Mouse (Mus musculus): ENCODE results near the gene Olfr460. TPM values are rescaled to one million over a fixed set of nuclear protein-coding genes. Genes with fewer than 3 reads are reported as not detected.
"Not testable (repeated sequence)": the region's sequence is repeated elsewhere in the genome, so short reads cannot be mapped to it uniquely, and the experiment has no call there.

Olfr460 gene
- total and polyA plus RNA-seq, 2 experiments from 2014 or later, result not detected

- H3K9ac ChIP-seq, result no peak overlapping the region
- ATAC-seq, result no peak
- H3K4me2 ChIP-seq (ENCODE audit: low read depth), result no peak overlapping the region
These were observed 19.1 kb downstream of the Olfr460 start for GRCm38 (mm10) chr6:40588346-40588745.

GRCm38 (mm10) chr6:40594804-40595550, 25.7 kb downstream of the Olfr460 start:
- no peak for ATAC-seq
- Histone ChIP-seq H3K27me3 (ENCODE audit: insufficient read depth, low read length) (no peaks in the 10 kb centered on the region), H3K4me1 (ENCODE audit: insufficient read depth) (no peaks in the 10 kb centered on the region), H3K4me3 (ENCODE audit: low read depth, low read length) (no peak overlapping the region), H3K27ac (ENCODE audit: low read depth, low read length) (no peak overlapping the region), H3K36me3 (ENCODE audit: insufficient read depth) (no peaks in the 10 kb centered on the region), H3K4me2 (ENCODE audit: low read depth) (no peak overlapping the region), H3K9me3 (ENCODE audit: low read length) (no peaks in the 10 kb centered on the region), H3K9ac (no peak overlapping the region)
- DNase-seq, result no peak
- WGBS, result 71% methylated on average over 3 of the region's 3 CpGs
- TF ChIP-seq CTCF (IDR thresholded peaks at IDR 0.05; ENCODE audit: low read depth), result no peak

More at GRCm38 (mm10) chr6:40588346-40588745, 19.1 kb downstream of the Olfr460 start:
- Histone ChIP-seq H3K27me3 (ENCODE audit: insufficient read depth, low read length) (no peaks in the 10 kb centered on the region), H3K36me3 (ENCODE audit: insufficient read depth) (no peaks in the 10 kb centered on the region), H3K9me3 (ENCODE audit: low read length) (no peaks in the 10 kb centered on the region), H3K27ac (ENCODE audit: low read depth, low read length) (no peak overlapping the region), H3K4me1 (ENCODE audit: insufficient read depth) (no peaks in the 10 kb centered on the region), H3K4me3 (ENCODE audit: low read depth, low read length) (no peak overlapping the region)
- TF ChIP-seq CTCF (IDR thresholded peaks at IDR 0.05; ENCODE audit: low read depth), result no peak
- WGBS, result 96% methylated on average over 2 of the region's 2 CpGs
- DNase-seq, result no peak

- not testable (repeated sequence) for H3K4me2 ChIP-seq (ENCODE audit: low read depth); H3K9me3 ChIP-seq (ENCODE audit: low read length); H3K4me3 ChIP-seq (ENCODE audit: low read depth, low read length); H3K27me3 ChIP-seq (ENCODE audit: insufficient read depth, low read length); H3K4me1 ChIP-seq (ENCODE audit: insufficient read depth); ATAC-seq; DNase-seq; H3K36me3 ChIP-seq (ENCODE audit: insufficient read depth); H3K27ac ChIP-seq (ENCODE audit: low read depth, low read length); H3K9ac ChIP-seq
- WGBS, result 27% methylated on average over 4 of the region's 4 CpGs
These were observed 29.3 kb downstream of the Olfr460 start for GRCm38 (mm10) chr6:40598546-40598945.

DNA sequence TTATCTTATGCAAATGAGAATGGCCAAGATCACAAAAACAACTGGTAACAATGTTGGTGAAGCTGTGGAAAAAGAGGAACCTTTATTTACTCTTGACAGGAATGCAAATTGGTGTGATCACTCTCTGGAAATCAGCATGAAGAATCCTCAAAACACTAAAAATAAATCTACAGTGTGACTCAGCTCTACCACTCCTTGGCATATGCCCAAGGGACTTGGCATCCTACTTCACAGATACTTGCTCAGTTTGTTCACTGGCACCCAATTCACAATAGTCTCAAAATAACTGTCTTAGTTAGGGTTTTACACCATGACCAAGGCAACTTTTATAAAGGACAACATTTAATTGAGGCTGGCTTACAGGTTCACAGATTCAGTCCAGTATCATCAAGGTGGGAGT, 38.1 kb downstream of the Olfr460 start:
- TF ChIP-seq CTCF (IDR thresholded peaks at IDR 0.05; ENCODE audit: low read depth), result no peak
- Histone ChIP-seq H3K4me1 (ENCODE audit: insufficient read depth) (no peaks in the 10 kb centered on the region), H3K9ac (no peak overlapping the region), H3K4me2 (ENCODE audit: low read depth) (no peak overlapping the region), H3K27me3 (ENCODE audit: insufficient read depth, low read length) (no peaks in the 10 kb centered on the region), H3K9me3 (ENCODE audit: low read length) (no peaks in the 10 kb centered on the region), H3K27ac (ENCODE audit: low read depth, low read length) (no peak overlapping the region), H3K36me3 (ENCODE audit: insufficient read depth) (no peaks in the 10 kb centered on the region), H3K4me3 (ENCODE audit: low read depth, low read length) (no peak overlapping the region)
- peak; percentile 50 for DNase-seq
- no peak for ATAC-seq

- H3K27ac ChIP-seq (ENCODE audit: low read depth, low read length), result peak overlapping the region; percentile 15; the same call in 1 of the 2 replicates
- WGBS, result 24% methylated on average over 8 of the region's 8 CpGs
- H3K4me2 ChIP-seq (ENCODE audit: low read depth), result no peak overlapping the region
- H3K27me3 ChIP-seq (ENCODE audit: insufficient read depth, low read length), result no peaks in the 10 kb centered on the region
- no peak overlapping the region for H3K9ac ChIP-seq
- ATAC-seq, result peak; percentile 92
- H3K36me3 ChIP-seq (ENCODE audit: insufficient read depth), result no peaks in the 10 kb centered on the region
- H3K4me1 ChIP-seq (ENCODE audit: insufficient read depth), result no peaks in the 10 kb centered on the region
- no peak overlapping the region for H3K4me3 ChIP-seq (ENCODE audit: low read depth, low read length)
- TF ChIP-seq CTCF (IDR thresholded peaks at IDR 0.05; ENCODE audit: low read depth), result no peak
- DNase-seq, result peak; percentile 77
- no peaks in the 10 kb centered on the region for H3K9me3 ChIP-seq (ENCODE audit: low read length)
These were observed 41.0 kb downstream of the Olfr460 start for GRCm38 (mm10) chr6:40610244-40610643.

DNA sequence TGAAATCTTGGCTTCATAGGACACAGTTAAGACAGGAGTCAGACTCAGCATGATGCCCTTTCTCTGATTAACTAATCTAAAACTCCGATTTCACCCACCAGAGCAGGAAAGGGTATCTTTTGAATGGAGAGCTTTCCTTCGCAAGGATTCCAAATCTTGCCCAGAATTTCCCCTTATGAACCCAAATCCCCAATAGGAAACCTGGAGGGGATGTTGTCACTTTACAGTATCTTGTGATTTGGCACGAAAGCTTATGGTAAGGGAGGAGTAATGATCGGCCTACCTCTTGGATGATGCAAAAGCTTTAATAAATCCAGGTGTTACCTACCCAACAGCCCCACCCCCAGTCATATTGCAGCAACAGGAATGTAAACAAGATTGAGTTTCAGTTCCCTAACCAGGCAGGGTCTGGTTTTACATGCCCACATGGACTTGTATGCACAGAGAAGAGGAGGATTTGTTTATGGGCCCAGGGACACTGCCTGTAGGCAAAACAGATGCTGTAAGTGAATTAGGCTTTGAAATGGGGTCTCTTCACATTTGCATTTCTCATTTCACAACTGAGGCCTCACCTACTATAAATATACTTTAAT, 44.1 kb downstream of the Olfr460 start, which contains the start of gene Tas2r138:
Gene Tas2r138, minus strand, starts transcription at position 51 of the 593 bp plus-strand sequence.
- no peak within 1 kb of the TSS for H3K9ac ChIP-seq
- no peak for DNase-seq
- TF ChIP-seq CTCF (IDR thresholded peaks at IDR 0.05; ENCODE audit: low read depth), result no peak
- H3K27ac ChIP-seq (ENCODE audit: low read depth, low read length), result no peak within 1 kb of the TSS
- no peaks in the 10 kb centered on the region for H3K27me3 ChIP-seq (ENCODE audit: insufficient read depth, low read length)
- H3K4me1 ChIP-seq (ENCODE audit: insufficient read depth), result no peaks in the 10 kb centered on the region
- no peaks in the 10 kb centered on the region for H3K36me3 ChIP-seq (ENCODE audit: insufficient read depth)
- H3K4me2 ChIP-seq (ENCODE audit: low read depth), result no peak within 1 kb of the TSS
- no peaks in the 10 kb centered on the region for H3K9me3 ChIP-seq (ENCODE audit: low read length)
- no peak within 1 kb of the TSS for H3K4me3 ChIP-seq (ENCODE audit: low read depth, low read length)
- ATAC-seq, result no peak
- WGBS, result 91% methylated on average over 4 of the region's 4 CpGs

DNA sequence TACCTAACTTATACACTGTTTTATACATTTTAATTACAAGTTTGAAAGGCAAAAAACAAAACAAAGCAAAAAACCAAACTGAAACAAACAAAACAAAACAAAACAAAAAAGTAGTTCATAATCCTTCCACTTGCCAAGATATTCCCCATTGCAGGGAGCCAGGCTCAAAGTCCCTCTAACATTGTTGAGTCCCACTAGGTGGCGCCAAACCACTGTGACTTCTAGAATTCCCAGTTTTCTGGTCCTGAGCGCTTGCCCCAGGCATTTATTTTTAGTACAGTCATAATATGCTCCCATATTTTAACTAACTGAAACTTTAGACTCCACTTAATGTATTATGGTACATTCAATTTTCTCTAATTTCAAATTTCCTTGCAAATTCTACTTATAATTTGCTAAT, 48.7 kb downstream of the Olfr460 start:
- H3K27ac ChIP-seq (ENCODE audit: low read depth, low read length), result no peak overlapping the region
- no peak overlapping the region for H3K4me2 ChIP-seq (ENCODE audit: low read depth)
- H3K9ac ChIP-seq, result no peak overlapping the region
- 11% methylated on average over 2 of the region's 2 CpGs for WGBS
- H3K4me3 ChIP-seq (ENCODE audit: low read depth, low read length), result no peak overlapping the region
- DNase-seq (peak; percentile 86), ATAC-seq (peak; percentile 85)
- H3K9me3 ChIP-seq (ENCODE audit: low read length), result no peaks in the 10 kb centered on the region
- peak; percentile 81 for TF ChIP-seq CTCF (IDR thresholded peaks at IDR 0.05; ENCODE audit: low read depth)
- no peaks in the 10 kb centered on the region for H3K27me3 ChIP-seq (ENCODE audit: insufficient read depth, low read length)
- H3K36me3 ChIP-seq (ENCODE audit: insufficient read depth), result no peaks in the 10 kb centered on the region
- H3K4me1 ChIP-seq (ENCODE audit: insufficient read depth), result no peaks in the 10 kb centered on the region

Other genes starting within 250 kb of the Olfr460 start
- 73.8 and 85.1 TPM in 2 replicates for gene Agk, start 244.3 kb upstream of the Olfr460 start, total RNA-seq (2014; rRNA removed)
- gene Agk, start 244.3 kb upstream of the Olfr460 start, polyA plus RNA-seq (2015; fragmentation: Nextera tagmentation; extraction: Ambion mirVana), result 50.9 and 60.5 TPM in 2 replicates
- 24.4 and 26.4 TPM in 2 replicates for gene E330009J07Rik, start 133.4 kb upstream of the Olfr460 start, total RNA-seq (2014; rRNA removed)
- gene E330009J07Rik, start 133.4 kb upstream of the Olfr460 start, polyA plus RNA-seq (2015; fragmentation: Nextera tagmentation; extraction: Ambion mirVana), result 6.7 and 10.2 TPM in 2 replicates
- gene Wee2, start 130.4 kb upstream of the Olfr460 start, total RNA-seq (2014; rRNA removed), result not detected in 2 replicates
- gene Wee2, start 130.4 kb upstream of the Olfr460 start, polyA plus RNA-seq (2015; fragmentation: Nextera tagmentation; extraction: Ambion mirVana), result 0.13 TPM in 2 replicates
- gene Ssbp1, start 98.1 kb upstream of the Olfr460 start, total RNA-seq (2014; rRNA removed), result 25.3 and 29.9 TPM in 2 replicates
- gene Ssbp1, start 98.1 kb upstream of the Olfr460 start, polyA plus RNA-seq (2015; fragmentation: Nextera tagmentation; extraction: Ambion mirVana), result 77.2 and 83.1 TPM in 2 replicates
- gene Tas2r137, start 78.3 kb upstream of the Olfr460 start, total RNA-seq (2014; rRNA removed), result 0.14 and 0.38 TPM in 2 replicates
- gene Tas2r137, start 78.3 kb upstream of the Olfr460 start, polyA plus RNA-seq (2015; fragmentation: Nextera tagmentation; extraction: Ambion mirVana), result not detected in 2 replicates
- 1.8 TPM in 1 of 2 replicates, not detected in the other for gene Tas2r108, start 76.0 kb upstream of the Olfr460 start, total RNA-seq (2014; rRNA removed)
- gene Tas2r108, start 76.0 kb upstream of the Olfr460 start, polyA plus RNA-seq (2015; fragmentation: Nextera tagmentation; extraction: Ambion mirVana), result not detected in 2 replicates
- gene Prss37, start 50.0 kb upstream of the Olfr460 start, total RNA-seq (2014; rRNA removed), result not detected in 2 replicates
- gene Prss37, start 50.0 kb upstream of the Olfr460 start, polyA plus RNA-seq (2015; fragmentation: Nextera tagmentation; extraction: Ambion mirVana), result not detected in 2 replicates
- gene Olfr461, start 14.4 kb upstream of the Olfr460 start, total RNA-seq (2014; rRNA removed), result not detected in 2 replicates
- gene Olfr461, start 14.4 kb upstream of the Olfr460 start, polyA plus RNA-seq (2015; fragmentation: Nextera tagmentation; extraction: Ambion mirVana), result 0.07 TPM in 1 of 2 replicates, not detected in the other
- gene Clec5a, start 16.3 kb downstream of the Olfr460 start, total RNA-seq (2014; rRNA removed), result 0.23 and 0.52 TPM in 2 replicates
- 0.88 and 1.0 TPM in 2 replicates for gene Clec5a, start 16.3 kb downstream of the Olfr460 start, polyA plus RNA-seq (2015; fragmentation: Nextera tagmentation; extraction: Ambion mirVana)
- not detected in 2 replicates for gene Tas2r138, start 43.8 kb downstream of the Olfr460 start, total RNA-seq (2014; rRNA removed)
- gene Tas2r138, start 43.8 kb downstream of the Olfr460 start, polyA plus RNA-seq (2015; fragmentation: Nextera tagmentation; extraction: Ambion mirVana), result not detected in 2 replicates
- gene Mgam, start 59.3 kb downstream of the Olfr460 start, total RNA-seq (2014; rRNA removed), result 0.23 and 0.62 TPM in 2 replicates
- gene Mgam, start 59.3 kb downstream of the Olfr460 start, polyA plus RNA-seq (2015; fragmentation: Nextera tagmentation; extraction: Ambion mirVana), result 0.05 and 0.21 TPM in 2 replicates

Data from forebrain, postnatal 0 days (tissue).